Comparison of ENCODE assay signal across 19 mouse cellular contexts in the genomic region with DNA sequence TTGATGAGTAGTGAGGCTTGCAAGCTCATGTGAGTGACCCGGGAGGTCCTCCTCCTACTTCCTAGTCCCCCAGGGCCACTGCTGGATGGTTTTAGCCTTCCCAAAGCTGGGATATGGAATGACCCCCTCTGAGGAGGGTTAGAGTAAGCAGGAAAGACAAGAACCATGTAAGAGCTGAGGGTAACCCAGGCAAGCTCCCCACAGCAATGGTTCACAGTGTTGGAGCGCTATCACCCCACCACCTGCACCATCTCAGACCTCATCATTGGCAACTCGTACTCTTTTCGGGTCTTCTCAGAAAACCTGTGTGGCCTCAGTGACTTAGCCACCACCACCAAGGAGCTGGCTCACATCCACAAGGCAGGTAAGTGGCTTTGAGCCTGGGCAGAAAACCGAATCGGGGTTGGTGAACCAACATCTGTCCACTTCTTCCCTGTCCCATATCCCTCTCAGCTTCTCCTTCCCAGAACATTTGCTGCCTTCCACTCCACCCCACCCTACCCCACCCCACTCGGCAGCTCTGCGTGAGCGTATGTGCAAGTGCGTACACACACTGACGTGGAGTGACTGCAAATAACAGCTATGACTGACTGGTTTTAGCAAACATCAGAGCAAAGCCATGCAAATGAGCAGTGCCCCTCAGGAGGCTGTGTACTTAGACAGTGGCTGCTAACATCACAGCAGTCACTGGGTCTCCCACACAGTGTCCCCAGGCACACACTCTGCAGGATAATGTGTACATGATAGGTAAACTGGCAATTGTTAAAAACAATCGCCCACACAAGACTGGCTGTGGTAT. TPM values are rescaled to one million over a fixed set of nuclear protein-coding genes. Genes with fewer than 3 reads are reported as not detected.
DNase-seq lines count a peak whose midpoint lies in the region; ATAC-seq and TF ChIP-seq lines count a peak whose summit lies in the region.
"Had no signal": no experiment of that assay in that cellular context is flagged by ENCODE, and none has a peak within 500 bp of the region (broad histone marks: within the 10 kb centered on the region; RNA-seq: fewer than 3 reads in every experiment).

No protein-coding gene starts in this region.

- 67% methylated on average over 12 of the region's 12 CpGs for WGBS in lung, postnatal 0 days
- WGBS in midbrain, embryonic 15.5 days, result 69% methylated on average over 12 of the region's 12 CpGs
- WGBS in stomach, postnatal 0 days, result 66% methylated on average over 12 of the region's 12 CpGs
- 81% methylated on average over 12 of the region's 12 CpGs for WGBS in hindbrain, embryonic 13.5 days

- TF ChIP-seq CTCF in lung, postnatal 0 days (IDR thresholded peaks at IDR 0.05), result no peak
- TF ChIP-seq CTCF in stomach, postnatal 0 days (IDR thresholded peaks at IDR 0.05; ENCODE audit: low read depth), result no peak

- peaks cover 17% of the 10 kb centered on the region; the same call in 1 of the 2 replicates for H3K4me1 ChIP-seq in lung, postnatal 0 days (ENCODE audit: insufficient read depth, low read depth, low read length)
- H3K4me1 ChIP-seq in midbrain, embryonic 15.5 days, result peaks cover 6% of the 10 kb centered on the region; the same call in 1 of the 2 replicates
- H3K4me1 ChIP-seq in stomach, postnatal 0 days (replicated peaks; ENCODE audit: control insufficient read depth, insufficient read depth), result peaks cover 4% of the 10 kb centered on the region; the same call in 1 of the 2 replicates
- H3K4me1 ChIP-seq in hindbrain, embryonic 13.5 days (replicated peaks), result peaks cover 27% of the 10 kb centered on the region

- ATAC-seq in frontal cortex, adult (ENCODE audit: low TSS enrichment), result peak; percentile 21; the same call in 1 of the 2 replicates
- peak; percentile 57 for ATAC-seq in lung, postnatal 0 days
- ATAC-seq in midbrain, embryonic 15.5 days (replicated peaks), result peak; percentile 53; the same call in 1 of the 2 replicates
- peak; percentile 38; the same call in 1 of the 2 replicates for ATAC-seq in stomach, postnatal 0 days (ENCODE audit: low FRiP score, low TSS enrichment)
- ATAC-seq in hindbrain, embryonic 13.5 days (ENCODE audit: low FRiP score), result no peak
- ATAC-seq: intestine, embryonic 15.5 days had no signal

- H3K36me3 ChIP-seq in lung, postnatal 0 days (ENCODE audit: insufficient read depth, low read length), result no peaks in the 10 kb centered on the region
- no peaks in the 10 kb centered on the region for H3K36me3 ChIP-seq in midbrain, embryonic 15.5 days (replicated peaks)
- H3K36me3 ChIP-seq in stomach, postnatal 0 days (ENCODE audit: control insufficient read depth, insufficient read depth, low read length), result no peaks in the 10 kb centered on the region
- H3K36me3 ChIP-seq in hindbrain, embryonic 13.5 days, result 0 out of 2 replicates have a peak, but pooled peaks cover 4% of the 10 kb centered on the region
- H3K36me3 ChIP-seq: embryonic facial prominence, embryonic 10.5 days; forebrain, embryonic 12.5 days; hindbrain, embryonic 12.5 days; intestine, embryonic 15.5 days; liver, embryonic 15.5 days had no signal

- DNase-seq in frontal cortex, postnatal 14 days (ENCODE audit: low spot score in 2 of 2), result no peak
- DNase-seq in lung, postnatal 0 days (ENCODE audit: low spot score), result peak; percentile 73
- no peak for DNase-seq in lung, postnatal 4 days
- DNase-seq in stomach, postnatal 0 days (ENCODE audit: low spot score), result peak; percentile 72
- DNase-seq: adrenal gland, adult 2 months; heart, postnatal 10 days; kidney, postnatal 36 days; lung, postnatal 14 days had no signal

- no peak overlapping the region for H3K4me2 ChIP-seq in lung, postnatal 0 days (replicated peaks; ENCODE audit: low read depth, low read length)
- H3K4me2 ChIP-seq in midbrain, embryonic 15.5 days, result no peak overlapping the region
- H3K4me2 ChIP-seq in stomach, postnatal 0 days (replicated peaks; ENCODE audit: low read depth), result no peak overlapping the region
- no peak overlapping the region for H3K4me2 ChIP-seq in hindbrain, embryonic 13.5 days
- H3K4me2 ChIP-seq: forebrain, embryonic 12.5 days; heart, embryonic 11.5 days; hindbrain, embryonic 12.5 days; intestine, embryonic 15.5 days; liver, embryonic 15.5 days had no signal

- no peaks in the 10 kb centered on the region for H3K27me3 ChIP-seq in lung, postnatal 0 days (replicated peaks; ENCODE audit: insufficient read depth, low read length)
- H3K27me3 ChIP-seq in midbrain, embryonic 15.5 days (replicated peaks), result no peaks in the 10 kb centered on the region
- no peaks in the 10 kb centered on the region for H3K27me3 ChIP-seq in stomach, postnatal 0 days (ENCODE audit: control insufficient read depth, insufficient read depth, low read length)
- H3K27me3 ChIP-seq in hindbrain, embryonic 13.5 days, result no peaks in the 10 kb centered on the region
- H3K27me3 ChIP-seq: forebrain, embryonic 12.5 days; hindbrain, embryonic 12.5 days; intestine, embryonic 15.5 days; liver, embryonic 15.5 days had no signal

- H3K27ac ChIP-seq in lung, postnatal 0 days (ENCODE audit: low read length), result peak overlapping the region; percentile 28; the same call in 1 of the 2 replicates
- no peak overlapping the region for H3K27ac ChIP-seq in midbrain, embryonic 15.5 days
- H3K27ac ChIP-seq in stomach, postnatal 0 days (replicated peaks), result no peak overlapping the region
- H3K27ac ChIP-seq in hindbrain, embryonic 13.5 days, result no peak overlapping the region
- H3K27ac ChIP-seq: embryonic facial prominence, embryonic 10.5 days; forebrain, embryonic 12.5 days; hindbrain, embryonic 12.5 days; intestine, embryonic 15.5 days; liver, embryonic 15.5 days had no signal

- no peak overlapping the region for H3K4me3 ChIP-seq in lung, postnatal 0 days (ENCODE audit: low read depth, low read length)
- no peak overlapping the region for H3K4me3 ChIP-seq in midbrain, embryonic 15.5 days
- H3K4me3 ChIP-seq in stomach, postnatal 0 days (ENCODE audit: low read depth, low read length), result no peak overlapping the region
- H3K4me3 ChIP-seq in hindbrain, embryonic 13.5 days, result no peak overlapping the region
- H3K4me3 ChIP-seq: embryonic facial prominence, embryonic 10.5 days; forebrain, embryonic 12.5 days; hindbrain, embryonic 12.5 days; intestine, embryonic 15.5 days; liver, embryonic 15.5 days; megakaryocyte, embryonic 14.5 days had no signal

- TF ChIP-seq EP300 in lung, postnatal 0 days (IDR thresholded peaks at IDR 0.05), result peak; percentile 51; the same call in 1 of the 2 replicates
- no peak for TF ChIP-seq EP300 in stomach, postnatal 0 days (optimal IDR thresholded peaks at IDR 0.05)

- no peaks in the 10 kb centered on the region for H3K9me3 ChIP-seq in lung, postnatal 0 days (ENCODE audit: low read length)
- no peaks in the 10 kb centered on the region for H3K9me3 ChIP-seq in midbrain, embryonic 15.5 days
- no peaks in the 10 kb centered on the region for H3K9me3 ChIP-seq in stomach, postnatal 0 days (ENCODE audit: control insufficient read depth, low read length)
- H3K9me3 ChIP-seq in hindbrain, embryonic 13.5 days, result no peaks in the 10 kb centered on the region
- H3K9me3 ChIP-seq: embryonic facial prominence, embryonic 10.5 days; forebrain, embryonic 12.5 days; hindbrain, embryonic 12.5 days; intestine, embryonic 15.5 days; liver, embryonic 15.5 days; megakaryocyte, embryonic 14.5 days had no signal

- H3K9ac ChIP-seq in lung, postnatal 0 days (replicated peaks; ENCODE audit: low read depth), result no peak overlapping the region
- H3K9ac ChIP-seq in midbrain, embryonic 15.5 days, result no peak overlapping the region
- no peak overlapping the region for H3K9ac ChIP-seq in stomach, postnatal 0 days (ENCODE audit: low read length)
- H3K9ac ChIP-seq in hindbrain, embryonic 13.5 days, result no peak overlapping the region; the same call in 1 of the 2 replicates
- H3K9ac ChIP-seq: forebrain, embryonic 12.5 days; hindbrain, embryonic 12.5 days; intestine, embryonic 15.5 days; liver, embryonic 15.5 days had no signal

RNA-seq across cellular contexts. Expression of gene Mybph, which starts 5.1 kb away (rescaled TPM):
- 0.18 and 0.38 TPM in 2 replicates for polyA plus RNA-seq in lung, postnatal 0 days (2015; fragmentation: Nextera tagmentation; extraction: Ambion mirVana)
- 0.13 and 0.19 TPM in 2 replicates for polyA plus RNA-seq in midbrain, embryonic 15.5 days (2015; fragmentation: Nextera tagmentation; extraction: Ambion mirVana)
- 1.6 and 2.2 TPM in 2 replicates for polyA plus RNA-seq in stomach, postnatal 0 days (2015; fragmentation: Nextera tagmentation; extraction: Ambion mirVana)
- polyA plus RNA-seq in hindbrain, embryonic 13.5 days (2015; fragmentation: Nextera tagmentation; extraction: Ambion mirVana), result 0.83 and 1.9 TPM in 2 replicates
- polyA plus RNA-seq: urinary bladder, adult 2 months had no signal

RNA-seq across cellular contexts. Expression of gene Chil1, which starts 16.4 kb away (rescaled TPM):
- polyA plus RNA-seq in lung, postnatal 0 days (2015; fragmentation: Nextera tagmentation; extraction: Ambion mirVana), result 550 and 782 TPM in 2 replicates
- polyA plus RNA-seq in midbrain, embryonic 15.5 days (2015; fragmentation: Nextera tagmentation; extraction: Ambion mirVana), result 1.5 and 3.3 TPM in 2 replicates
- 2.8 and 3.1 TPM in 2 replicates for polyA plus RNA-seq in stomach, postnatal 0 days (2015; fragmentation: Nextera tagmentation; extraction: Ambion mirVana)
- 2.8 and 3.2 TPM in 2 replicates for polyA plus RNA-seq in hindbrain, embryonic 13.5 days (2015; fragmentation: Nextera tagmentation; extraction: Ambion mirVana)

RNA-seq across cellular contexts. Expression of gene Adora1, which starts 36.8 kb away (rescaled TPM):
- polyA plus RNA-seq in lung, postnatal 0 days (2015; fragmentation: Nextera tagmentation; extraction: Ambion mirVana), result 4.8 and 4.9 TPM in 2 replicates
- 16.2 and 19.2 TPM in 2 replicates for polyA plus RNA-seq in midbrain, embryonic 15.5 days (2015; fragmentation: Nextera tagmentation; extraction: Ambion mirVana)
- polyA plus RNA-seq in stomach, postnatal 0 days (2015; fragmentation: Nextera tagmentation; extraction: Ambion mirVana), result 11.2 and 11.4 TPM in 2 replicates
- 10.2 and 10.6 TPM in 2 replicates for polyA plus RNA-seq in hindbrain, embryonic 13.5 days (2015; fragmentation: Nextera tagmentation; extraction: Ambion mirVana)

Comparison
In these comparisons a context has a peak if more than half of its experiments do, and no peak if none do; other contexts are left out.
1. DNase-seq: peak in lung, postnatal 0 days (single experiment) and stomach, postnatal 0 days (single experiment); none in frontal cortex, postnatal 14 days (0 of 2) and lung, postnatal 4 days (0 of 2).
2. RNA of gene Chil1, which starts 16.4 kb away (polyA plus RNA-seq): 550 to 782 TPM in lung, postnatal 0 days; 2.8 to 3.1 TPM in stomach, postnatal 0 days, 2.8 to 3.2 TPM in hindbrain, embryonic 13.5 days and 1.5 to 3.3 TPM in midbrain, embryonic 15.5 days; every median in the first group is over 100 times any median in the second.